Mouse (Mus musculus): Measurements from ENCODE around the gene 4930404N11Rik. TPM values are rescaled to one million over a fixed set of nuclear protein-coding genes. Genes with fewer than 3 reads are reported as not detected.

Gene 4930404N11Rik
- total and polyA plus RNA-seq, 2 experiments from 2014 or later, result 0.68 TPM; not detected in 1

DNA sequence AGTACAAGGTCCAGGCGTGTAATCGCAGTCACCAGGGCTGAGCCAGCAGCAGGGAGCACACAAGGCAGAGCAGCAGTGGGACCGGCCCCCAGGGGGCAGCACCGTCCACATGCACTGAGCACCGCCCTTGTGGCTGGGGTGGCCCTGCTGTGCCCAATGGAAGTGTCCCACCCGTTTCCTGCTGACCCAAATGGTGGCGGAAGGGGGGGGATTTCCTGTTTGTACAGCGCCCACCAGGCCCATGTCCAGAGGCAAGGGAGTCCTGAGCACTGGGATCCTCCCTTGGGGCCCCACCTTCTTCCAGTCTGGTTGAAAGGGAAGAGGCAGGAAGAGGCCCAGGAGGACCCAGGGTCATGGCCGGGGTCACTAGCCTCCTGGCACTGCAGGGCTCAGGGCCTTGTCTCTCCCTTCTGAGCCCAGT, 43.3 kb upstream of the 4930404N11Rik start:
- H3K4me1 ChIP-seq (ENCODE audit: control insufficient read depth, insufficient read depth), result peaks cover 56% of the 10 kb centered on the region
- ATAC-seq (ENCODE audit: insufficient read depth, low read depth) (peak; percentile 18), DNase-seq (ENCODE audit: low spot score) (peak; percentile 80)
- no peak overlapping the region for H3K4me2 ChIP-seq (ENCODE audit: low read depth, low read length)
- WGBS, result 30% methylated on average over 9 of the region's 9 CpGs
- H3K27ac ChIP-seq (ENCODE audit: low read depth), result peak overlapping the region; percentile 97
- no peak overlapping the region for H3K4me3 ChIP-seq (ENCODE audit: low read depth, low read length)
- no peaks in the 10 kb centered on the region for H3K27me3 ChIP-seq (ENCODE audit: control insufficient read depth, insufficient read depth, low read length)
- TF ChIP-seq EP300 (IDR thresholded peaks at IDR 0.05; ENCODE audit: low read depth) (peak; percentile 97), CTCF (IDR thresholded peaks at IDR 0.05; ENCODE audit: low read depth) (peak; percentile 82)
- peaks cover 41% of the 10 kb centered on the region for H3K36me3 ChIP-seq (replicated peaks; ENCODE audit: control insufficient read depth, insufficient read depth, low read length)
- H3K9ac ChIP-seq (replicated peaks; ENCODE audit: low read depth, low read length), result no peak overlapping the region
- no peaks in the 10 kb centered on the region for H3K9me3 ChIP-seq (replicated peaks; ENCODE audit: control insufficient read depth, low read length)

DNA sequence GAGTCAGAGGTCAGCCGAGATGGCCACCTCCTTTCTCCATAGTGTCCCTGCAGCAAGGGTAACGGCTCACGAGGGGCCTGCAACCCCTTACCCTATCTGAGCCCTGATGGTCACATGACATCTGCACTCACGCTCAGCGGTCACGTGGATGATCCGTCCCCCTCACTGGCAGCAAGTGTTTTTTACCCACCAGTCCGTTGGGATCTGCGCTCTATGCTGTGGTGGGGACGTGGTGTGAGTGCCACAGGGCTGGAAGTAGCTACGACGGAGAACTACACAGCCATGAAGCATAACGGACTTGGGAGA, 42.8 kb upstream of the 4930404N11Rik start:
- Histone ChIP-seq H3K9ac (replicated peaks; ENCODE audit: low read depth, low read length) (no peak overlapping the region), H3K9me3 (replicated peaks; ENCODE audit: control insufficient read depth, low read length) (no peaks in the 10 kb centered on the region), H3K27ac (ENCODE audit: low read depth) (peak overlapping the region; percentile 97), H3K36me3 (replicated peaks; ENCODE audit: control insufficient read depth, insufficient read depth, low read length) (peaks cover 46% of the 10 kb centered on the region), H3K4me1 (ENCODE audit: control insufficient read depth, insufficient read depth) (peaks cover 51% of the 10 kb centered on the region), H3K4me2 (ENCODE audit: low read depth, low read length) (no peak overlapping the region), H3K27me3 (ENCODE audit: control insufficient read depth, insufficient read depth, low read length) (no peaks in the 10 kb centered on the region), H3K4me3 (ENCODE audit: low read depth, low read length) (no peak overlapping the region)
- ATAC-seq (ENCODE audit: insufficient read depth, low read depth) (no peak), DNase-seq (ENCODE audit: low spot score) (no peak)
- TF ChIP-seq CTCF (IDR thresholded peaks at IDR 0.05; ENCODE audit: low read depth) (no peak), EP300 (IDR thresholded peaks at IDR 0.05; ENCODE audit: low read depth) (no peak)
- 59% methylated on average over 13 of the region's 13 CpGs for WGBS

DNA sequence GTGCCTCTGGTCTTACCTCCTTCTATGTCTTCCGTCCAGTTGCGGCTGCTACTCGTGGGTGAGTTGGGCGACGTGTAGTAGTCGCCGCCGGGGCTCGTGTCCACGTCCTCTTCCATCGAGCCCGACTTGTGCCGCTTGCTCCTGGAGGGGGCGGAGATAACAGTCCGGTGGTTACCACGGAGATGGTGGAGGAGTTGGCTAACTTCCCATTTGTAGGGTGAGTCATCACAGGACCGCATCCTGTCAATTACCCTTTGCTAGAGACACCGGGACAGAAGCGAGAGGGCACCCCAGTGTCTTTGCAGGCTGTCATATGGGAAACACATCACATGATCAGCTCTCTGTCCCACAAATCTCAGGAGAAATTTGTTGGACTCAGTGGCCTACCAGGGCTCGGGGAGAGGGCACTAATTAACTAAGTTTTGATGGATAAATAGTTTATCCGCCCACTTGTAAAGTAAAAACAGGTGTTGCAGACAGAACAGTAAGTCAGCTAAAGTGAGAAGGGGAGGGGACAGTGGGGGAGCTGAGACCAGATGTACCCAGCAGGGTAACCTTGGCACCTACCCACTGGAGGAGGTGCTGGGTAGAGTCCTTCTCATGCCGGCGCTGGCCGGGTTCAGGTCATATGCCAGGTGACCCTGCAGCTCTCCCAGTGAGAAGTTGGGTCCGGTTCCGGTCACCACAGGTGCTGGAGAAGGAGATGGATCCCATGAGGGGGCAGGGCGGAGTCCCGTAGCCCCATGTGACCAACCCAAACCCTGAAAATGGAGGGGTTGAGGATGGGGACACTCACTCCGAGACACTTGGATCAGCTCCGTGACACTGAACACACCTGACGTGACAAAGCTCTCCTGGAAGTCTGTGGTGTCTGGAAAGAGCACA, 42.2 kb upstream of the 4930404N11Rik start:
- no peaks in the 10 kb centered on the region for H3K9me3 ChIP-seq (replicated peaks; ENCODE audit: control insufficient read depth, low read length)
- H3K27me3 ChIP-seq (ENCODE audit: control insufficient read depth, insufficient read depth, low read length), result no peaks in the 10 kb centered on the region
- peak overlapping the region; percentile 45 for H3K4me2 ChIP-seq (ENCODE audit: low read depth, low read length)
- peaks cover 45% of the 10 kb centered on the region for H3K4me1 ChIP-seq (ENCODE audit: control insufficient read depth, insufficient read depth)
- DNase-seq (ENCODE audit: low spot score), result peak; percentile 88
- TF ChIP-seq EP300 (IDR thresholded peaks at IDR 0.05; ENCODE audit: low read depth) (0 out of 2 replicates have a peak, but pooled peaks have one; percentile 15), CTCF (IDR thresholded peaks at IDR 0.05; ENCODE audit: low read depth) (0 out of 2 replicates have a peak, but pooled peaks have one; percentile 2)
- H3K9ac ChIP-seq (replicated peaks; ENCODE audit: low read depth, low read length), result no peak overlapping the region
- peak; percentile 18 for ATAC-seq (ENCODE audit: insufficient read depth, low read depth)
- H3K36me3 ChIP-seq (replicated peaks; ENCODE audit: control insufficient read depth, insufficient read depth, low read length), result peaks cover 51% of the 10 kb centered on the region
- 27% methylated on average over 31 of the region's 31 CpGs for WGBS
- H3K27ac ChIP-seq (ENCODE audit: low read depth), result peak overlapping the region; percentile 97
- peak overlapping the region; percentile 22 for H3K4me3 ChIP-seq (ENCODE audit: low read depth, low read length)

- ATAC-seq (ENCODE audit: insufficient read depth, low read depth), result no peak
- Histone ChIP-seq H3K9ac (replicated peaks; ENCODE audit: low read depth, low read length) (no peak overlapping the region; the same call in 1 of the 2 replicates), H3K4me2 (ENCODE audit: low read depth, low read length) (peak overlapping the region; percentile 45), H3K4me1 (ENCODE audit: control insufficient read depth, insufficient read depth) (peaks cover 41% of the 10 kb centered on the region), H3K4me3 (ENCODE audit: low read depth, low read length) (peak overlapping the region; percentile 22), H3K27ac (ENCODE audit: low read depth) (peak overlapping the region; percentile 16; the same call in 1 of the 2 replicates), H3K36me3 (replicated peaks; ENCODE audit: control insufficient read depth, insufficient read depth, low read length) (peaks cover 55% of the 10 kb centered on the region), H3K27me3 (ENCODE audit: control insufficient read depth, insufficient read depth, low read length) (no peaks in the 10 kb centered on the region), H3K9me3 (replicated peaks; ENCODE audit: control insufficient read depth, low read length) (no peaks in the 10 kb centered on the region)
- TF ChIP-seq EP300 (IDR thresholded peaks at IDR 0.05; ENCODE audit: low read depth), result no peak
- TF ChIP-seq CTCF (IDR thresholded peaks at IDR 0.05; ENCODE audit: low read depth), result no peak
- DNase-seq (ENCODE audit: low spot score), result no peak
- WGBS, result 44% methylated on average over 24 of the region's 24 CpGs
Measured at GRCm38 (mm10) chr10:81406504-81407440, 41.2 kb upstream of the 4930404N11Rik start.

- Histone ChIP-seq H3K4me3 (ENCODE audit: low read depth, low read length) (no peak overlapping the region), H3K4me1 (ENCODE audit: control insufficient read depth, insufficient read depth) (peaks cover 39% of the 10 kb centered on the region), H3K27ac (ENCODE audit: low read depth) (no peak overlapping the region), H3K9ac (replicated peaks; ENCODE audit: low read depth, low read length) (no peak overlapping the region), H3K4me2 (ENCODE audit: low read depth, low read length) (no peak overlapping the region), H3K9me3 (replicated peaks; ENCODE audit: control insufficient read depth, low read length) (no peaks in the 10 kb centered on the region), H3K36me3 (replicated peaks; ENCODE audit: control insufficient read depth, insufficient read depth, low read length) (peaks cover 57% of the 10 kb centered on the region), H3K27me3 (ENCODE audit: control insufficient read depth, insufficient read depth, low read length) (no peaks in the 10 kb centered on the region)
- DNase-seq (ENCODE audit: low spot score), result no peak
- ATAC-seq (ENCODE audit: insufficient read depth, low read depth), result no peak
- WGBS, result 47% methylated on average over 13 of the region's 13 CpGs
- TF ChIP-seq EP300 (IDR thresholded peaks at IDR 0.05; ENCODE audit: low read depth) (no peak), CTCF (IDR thresholded peaks at IDR 0.05; ENCODE audit: low read depth) (peak; percentile 64)
Measured at GRCm38 (mm10) chr10:81405588-81406201, 40.1 kb upstream of the 4930404N11Rik start.

All from heart, postnatal 0 days (tissue).